Mouse (Mus musculus): ENCODE measurements around the gene Sgk1.

DNA sequence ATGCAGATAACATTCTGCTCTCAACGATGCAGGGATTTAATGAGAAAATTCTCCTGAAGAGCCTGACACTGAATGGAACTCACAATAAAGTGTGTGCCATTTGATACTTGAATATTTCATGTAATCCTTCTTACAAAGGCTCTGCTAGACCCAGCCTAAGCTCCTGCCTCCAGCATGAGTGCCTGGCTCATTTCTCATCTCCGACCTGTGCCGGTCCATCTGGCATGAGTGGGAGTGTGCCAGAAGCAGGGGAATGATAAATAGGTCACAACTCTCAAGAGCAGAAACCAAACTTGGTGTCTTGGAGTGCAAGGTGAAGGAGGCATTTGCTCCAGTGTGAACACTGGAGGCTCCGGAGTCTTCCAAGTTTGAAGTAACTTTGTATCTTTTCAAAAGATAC lies 13.4 kb upstream of the Sgk1 start:
- TF ChIP-seq CTCF (IDR thresholded peaks at IDR 0.05) (no peak), EP300 (IDR thresholded peaks at IDR 0.05) (no peak)

Measured in lung, postnatal 0 days (tissue).